Mouse (Mus musculus) liver, embryonic 14.5 days (tissue): ENCODE results near the gene Prepl. TPM values are rescaled to one million over a fixed set of nuclear protein-coding genes. Genes with fewer than 3 reads are reported as not detected.

Experiments
- ATAC-seq: fragments of 200-750 bp; cut with Nextera tagmentation; 2 replicates; pipeline ENCODE4 v1.8.0; 2017; ENCODE audit warnings: moderate number of reproducible peaks, mild to moderate bottlenecking, moderate library complexity; ENCODE audit not compliant: insufficient read depth
- DNase-seq, 3 experiments: peaks; one replicate each; pipeline ENCODE4 v3.0.0-alpha.2; 2012 to 2013; ENCODE audit warnings: low read depth in 3 of 3, low spot score in 3 of 3
- H3K27ac ChIP-seq: fragments of 300-500 bp; sonication (generic); 2 replicates; pipeline ENCODE4 v1.5.1; 2014; ENCODE audit warnings: moderate library complexity, mild to moderate bottlenecking, control low read depth, inconsistent platforms
- H3K27me3 ChIP-seq: fragments of 300-500 bp; sonication (generic); 2 replicates; pipeline ENCODE4 v1.6.1; 2014; ENCODE audit warnings: mild to moderate bottlenecking, low read length, moderate library complexity; ENCODE audit not compliant: control insufficient read depth, insufficient read depth
- H3K36me3 ChIP-seq: fragments of 300-500 bp; sonication (generic); replicated peaks from 2 replicates; pipeline ENCODE4 v1.6.1; 2014; ENCODE audit warnings: low read depth; ENCODE audit not compliant: control insufficient read depth, insufficient read depth
- H3K4me1 ChIP-seq, 2 experiments: fragments of 200-500 bp in 1 of 2; fragments of 300-500 bp in 1 of 2; sonication (generic) in 1 of 2; replicated peaks; 2 replicates each; pipeline ENCODE4 v1.6.1; 2012 to 2014; ENCODE audit warnings: antibody characterized with exemption in 1 of 2, inconsistent platforms in 1 of 2, low read length in 1 of 2; ENCODE audit not compliant: control insufficient read depth in 2 of 2, insufficient read depth in 2 of 2
- H3K4me2 ChIP-seq: fragments of 300-500 bp; sonication (generic); 2 replicates; pipeline ENCODE4 v1.6.1; 2014; ENCODE audit warnings: low read depth, mild to moderate bottlenecking, control low read depth, moderate library complexity
- H3K4me3 ChIP-seq, 2 experiments: fragments of 200-500 bp in 1 of 2; fragments of 300-500 bp in 1 of 2; sonication (generic) in 1 of 2; 2 replicates each; pipeline ENCODE4 v1.5.1; 2012 to 2014; ENCODE audit warnings: low read depth in 2 of 2, low read length in 2 of 2, mild to moderate bottlenecking in 2 of 2, control low read depth in 1 of 2, inconsistent platforms in 1 of 2, moderate library complexity in 1 of 2; ENCODE audit not compliant: insufficient read depth in 1 of 2
- H3K9ac ChIP-seq: fragments of 300-500 bp; sonication (generic); replicated peaks from 2 replicates; pipeline ENCODE4 v1.6.1; 2014; ENCODE audit warnings: mild to moderate bottlenecking, control low read depth, moderate library complexity
- H3K9me3 ChIP-seq: fragments of 300-500 bp; sonication (generic); 2 replicates; pipeline ENCODE4 v1.6.1; 2016; ENCODE audit warnings: low read length, mixed read lengths; ENCODE audit not compliant: control insufficient read depth
- CTCF ChIP-seq: IDR thresholded peaks from 2 replicates; pipeline ENCODE4 v1.5.1; 2016; ENCODE audit warnings: antibody characterized with exemption, low read depth, control low read depth
- EP300 ChIP-seq: IDR thresholded peaks from 2 replicates; pipeline ENCODE4 v1.6.1; 2016; ENCODE audit warnings: antibody characterized with exemption, low read depth
- WGBS: fragments of 180-500 bp; shearing (Covaris S2); extraction: QIAGEN DNeasy Blood & Tissue Kit; methylation state at CpG from one replicate; pipeline ENCODE4 v1.1.7; 2014; ENCODE audit not compliant: insufficient replicate concordance; 5-methylcytosine and 5-hydroxymethylcytosine counted together
- polyA plus RNA-seq, 2 experiments: library from polyadenylated mRNA; depleted of rRNA in 1 of 2; stranded (reverse) in 1 of 2; unstranded in 1 of 2; fragments of >200 nt; fragmentation: Nextera tagmentation in 1 of 2; extraction: Ambion mirVana in 1 of 2; gene quantifications; 2 replicates each; pipeline versions ENCODE4 v1.2.1 to v1.2.3; 2012 to 2014

Prepl gene
- polyA plus RNA-seq, 2 experiments: 7.2 to 7.5 TPM

DNA sequence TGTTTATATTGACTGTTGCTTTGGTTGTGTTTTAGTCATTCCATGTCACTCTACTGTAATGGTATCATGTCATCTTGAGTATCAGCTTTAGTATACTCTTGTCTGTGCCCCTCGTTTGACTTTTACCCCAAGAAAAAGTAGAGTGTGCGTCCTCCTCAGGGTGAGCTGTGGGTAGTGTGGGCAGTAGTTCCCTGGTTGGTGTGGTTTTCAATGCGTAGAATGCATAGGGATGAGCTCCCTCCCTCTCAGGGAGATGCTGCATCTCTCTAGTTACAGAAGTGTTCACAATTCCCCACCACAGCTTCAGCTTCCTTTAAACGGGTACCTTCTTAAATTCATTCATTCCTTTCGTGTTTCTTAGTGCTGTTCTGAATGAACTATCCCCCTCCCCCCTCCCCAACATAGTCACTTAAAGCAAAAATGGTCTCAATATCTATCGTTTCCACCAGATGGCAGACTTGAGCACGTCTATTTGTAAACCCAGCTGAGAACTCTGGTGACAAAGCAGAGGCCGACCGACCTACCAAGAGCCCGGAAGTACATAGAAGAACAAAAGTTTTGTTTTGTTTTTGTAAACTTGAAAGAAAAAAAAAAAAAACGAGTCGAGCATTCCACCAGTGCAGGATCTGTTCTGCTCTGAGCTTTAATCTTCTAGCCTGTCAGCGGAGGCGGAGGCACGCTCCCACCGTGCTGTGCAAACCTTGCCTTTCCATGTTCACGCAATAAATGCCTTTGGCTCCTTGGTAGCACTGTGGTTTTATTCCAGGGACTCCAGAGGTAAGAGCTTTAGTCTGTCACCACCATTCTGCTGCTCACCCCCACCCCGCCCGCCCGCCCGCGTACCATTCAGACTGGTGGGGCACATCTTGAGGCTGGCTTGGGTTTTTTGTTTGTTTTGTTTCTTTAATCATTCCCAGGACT is 66.5 kb downstream of the Prepl start:
- no peaks in the 10 kb centered on the region for H3K36me3 ChIP-seq
- no peak overlapping the region for H3K4me2 ChIP-seq
- H3K4me1 ChIP-seq: peaks cover 0 to 1% of the 10 kb centered on the region in 2 experiments; a peak in 2 of 4 replicates
- WGBS: 60% methylated on average over 22 of the region's 22 CpGs
- DNase-seq: peak; percentile 41 to 47 (median 46)
- H3K9me3 ChIP-seq: no peaks in the 10 kb centered on the region
- H3K9ac ChIP-seq: no peak overlapping the region
- H3K4me3 ChIP-seq: no peak overlapping the region
- H3K27me3 ChIP-seq: no peaks in the 10 kb centered on the region
- H3K27ac ChIP-seq: no peak overlapping the region
- TF ChIP-seq CTCF (peak; percentile 57), EP300 (no peak)
- ATAC-seq: no peak

DNA sequence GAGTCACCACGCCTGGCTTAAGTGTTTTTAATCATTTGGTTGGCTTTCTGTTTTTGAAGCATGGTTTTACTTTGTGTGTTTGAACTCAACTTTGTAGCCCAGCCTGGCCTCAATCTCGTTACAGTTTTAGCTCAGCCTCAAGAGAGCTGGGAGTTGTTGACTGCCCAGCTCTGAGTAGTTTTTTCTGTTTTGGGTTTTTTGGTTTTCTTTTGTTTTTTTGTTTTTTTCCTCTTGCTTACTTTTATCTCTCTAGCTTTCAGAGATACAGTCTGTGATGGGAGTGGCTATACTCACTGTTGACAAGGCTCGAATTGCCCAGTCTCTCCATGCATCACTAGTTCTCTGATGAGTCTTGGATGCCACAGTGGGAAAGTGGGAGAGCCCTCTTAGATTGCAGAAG is 69.7 kb downstream of the Prepl start:
- H3K9me3 ChIP-seq: no peaks in the 10 kb centered on the region
- H3K36me3 ChIP-seq: no peaks in the 10 kb centered on the region
- no peak overlapping the region for H3K27ac ChIP-seq
- H3K27me3 ChIP-seq: no peaks in the 10 kb centered on the region
- TF ChIP-seq EP300 (no peak), CTCF (no peak)
- no peak overlapping the region for H3K4me2 ChIP-seq
- H3K4me1 ChIP-seq: peaks cover 0 to 8% of the 10 kb centered on the region in 2 experiments; a peak in 2 of 4 replicates
- WGBS: 74% methylated on average over 3 of the region's 3 CpGs
- DNase-seq (no peak), ATAC-seq (no peak)
- H3K4me3 ChIP-seq: no peak overlapping the region
- no peak overlapping the region for H3K9ac ChIP-seq

DNA sequence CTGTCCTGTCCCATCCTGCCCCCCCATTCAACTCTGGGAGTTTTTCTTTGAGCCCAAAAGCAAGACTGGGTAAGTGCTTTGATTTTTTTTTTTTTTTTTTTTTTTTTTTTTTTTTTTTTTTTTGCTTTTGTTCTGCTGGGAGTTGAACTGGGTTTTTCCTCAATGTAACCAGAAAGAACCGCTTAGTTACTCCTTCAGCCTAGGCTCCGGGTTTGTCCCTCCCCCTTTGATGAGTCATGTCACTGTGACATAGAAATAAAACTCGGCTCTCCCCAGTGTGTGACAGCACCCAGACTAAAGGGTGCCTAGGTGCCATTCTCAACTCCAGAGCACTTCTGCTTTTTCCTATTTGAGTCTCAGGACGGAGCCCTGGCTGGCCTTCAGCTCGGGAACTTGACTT is 71.2 kb downstream of the Prepl start:
- H3K4me3 ChIP-seq: no peak overlapping the region
- H3K9ac ChIP-seq: no peak overlapping the region
- H3K9me3 ChIP-seq: no peaks in the 10 kb centered on the region
- H3K4me1 ChIP-seq: peaks cover 0 to 8% of the 10 kb centered on the region in 2 experiments; a peak in 2 of 4 replicates
- no peaks in the 10 kb centered on the region for H3K36me3 ChIP-seq
- TF ChIP-seq CTCF (no peak), EP300 (no peak)
- ATAC-seq: peak; percentile 66; the same call in 1 of the 2 replicates
- no peak overlapping the region for H3K4me2 ChIP-seq
- DNase-seq: peak in 1 of 3 experiments; percentile 36
- WGBS: 41% methylated on average over 5 of the region's 5 CpGs
- no peaks in the 10 kb centered on the region for H3K27me3 ChIP-seq
- no peak overlapping the region for H3K27ac ChIP-seq

DNA sequence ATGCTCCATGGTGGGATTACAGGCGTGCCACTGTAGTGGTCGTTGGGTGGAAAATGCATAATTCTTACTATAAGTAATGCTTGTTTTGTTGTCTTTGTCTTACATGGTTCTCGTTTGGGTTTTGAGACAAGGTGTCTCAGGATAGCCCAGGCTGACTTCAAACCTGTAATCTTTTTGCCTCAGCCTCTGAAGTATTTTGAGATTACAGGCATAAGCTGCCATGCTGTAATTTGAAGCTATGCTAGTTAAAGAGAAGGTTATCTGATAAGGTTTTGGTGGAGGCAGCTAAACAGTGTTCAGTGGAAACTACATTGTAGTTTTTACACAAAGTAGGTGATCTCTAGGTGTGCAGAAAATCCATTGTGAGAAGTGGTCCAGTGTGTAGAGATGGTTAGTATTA is 71.7 kb downstream of the Prepl start:
- Histone ChIP-seq H3K4me2 (no peak overlapping the region), H3K27me3 (no peaks in the 10 kb centered on the region), H3K36me3 (no peaks in the 10 kb centered on the region), H3K9me3 (no peaks in the 10 kb centered on the region), H3K9ac (no peak overlapping the region), H3K27ac (no peak overlapping the region), H3K4me3 (no peak overlapping the region), H3K4me1 (peaks cover 0 to 8% of the 10 kb centered on the region in 2 experiments; a peak in 2 of 4 replicates)
- no peak for TF ChIP-seq EP300
- TF ChIP-seq CTCF: no peak
- WGBS: 64% methylated on average over 3 of the region's 3 CpGs
- ATAC-seq (peak; percentile 21; the same call in 1 of the 2 replicates), DNase-seq (no peak)

DNA sequence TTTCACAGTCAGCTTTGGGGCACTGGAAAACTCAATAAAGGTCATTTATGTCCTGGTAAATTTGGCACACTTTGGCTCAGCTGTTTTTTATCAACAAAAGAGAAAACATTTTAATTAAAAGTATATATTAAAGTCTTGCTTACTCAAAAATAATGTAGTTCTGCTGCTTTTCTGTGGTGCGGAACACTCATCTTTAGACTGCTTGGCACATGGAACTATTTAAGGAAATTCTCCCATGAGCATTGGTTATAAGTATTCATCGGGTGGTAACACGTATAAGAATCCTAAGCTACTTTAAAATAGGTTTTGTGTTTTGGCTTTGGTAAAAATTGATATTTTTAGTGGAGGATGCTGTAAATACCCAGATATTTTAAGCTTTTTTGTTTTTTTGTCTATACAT is 75.4 kb downstream of the Prepl start:
- no peak for ATAC-seq
- H3K9me3 ChIP-seq: no peaks in the 10 kb centered on the region
- WGBS: 88% methylated on average over 3 of the region's 3 CpGs

More for the DNA sequence above, 75.4 kb downstream of the Prepl start:
- Histone ChIP-seq H3K4me2 (no peak overlapping the region), H3K27ac (no peak overlapping the region), H3K27me3 (no peaks in the 10 kb centered on the region), H3K4me3 (no peak overlapping the region), H3K4me1 (peaks cover 0 to 8% of the 10 kb centered on the region in 2 experiments; a peak in 2 of 4 replicates), H3K9ac (no peak overlapping the region), H3K36me3 (peaks cover 13% of the 10 kb centered on the region)
- no peak for DNase-seq
- TF ChIP-seq CTCF (no peak), EP300 (no peak)
